Mouse (Mus musculus): ENCODE measurements around the gene Snx8. TPM values are rescaled to one million over a fixed set of nuclear protein-coding genes. Genes with fewer than 3 reads are reported as not detected.
A peak's percentile ranks its signal among the peaks of the same experiment; 100 is the strongest.

Gene Snx8
- polyA plus RNA-seq, 1 experiment from 2014 or later: 18.8 TPM

DNA sequence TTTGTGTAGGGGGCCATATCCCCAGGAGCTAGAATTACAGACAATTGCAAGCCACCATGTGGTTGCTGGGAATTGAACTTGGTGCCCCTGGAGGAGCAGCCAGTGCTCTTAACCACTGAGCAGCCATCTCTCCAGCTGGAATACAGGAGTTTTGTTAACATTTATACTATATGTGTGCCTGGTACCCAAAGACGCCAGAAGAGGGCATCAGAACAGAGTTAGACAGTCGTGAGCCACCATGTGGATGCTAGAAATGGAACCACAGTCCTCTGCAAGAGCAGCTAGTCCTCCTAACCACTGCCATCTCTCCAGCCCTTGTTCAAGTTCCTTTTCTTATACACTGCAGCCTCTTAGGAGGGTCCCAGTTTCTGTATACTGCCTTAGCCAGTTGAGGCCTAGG lies 55.4 kb downstream of the Snx8 start:
- Histone ChIP-seq H3K27me3 (no peaks in the 10 kb centered on the region), H3K9ac (replicated peaks) (no peak overlapping the region), H3K4me2 (replicated peaks) (no peak overlapping the region), H3K4me1 (peaks cover 18% of the 10 kb centered on the region), H3K9me3 (no peaks in the 10 kb centered on the region), H3K27ac (replicated peaks) (no peak overlapping the region), H3K4me3 (no peak overlapping the region), H3K36me3 (peaks cover 8% of the 10 kb centered on the region; the same call in 1 of the 2 replicates)
- WGBS: 27% methylated on average over 2 of the region's 2 CpGs
- no peak for ATAC-seq (replicated peaks)

DNA sequence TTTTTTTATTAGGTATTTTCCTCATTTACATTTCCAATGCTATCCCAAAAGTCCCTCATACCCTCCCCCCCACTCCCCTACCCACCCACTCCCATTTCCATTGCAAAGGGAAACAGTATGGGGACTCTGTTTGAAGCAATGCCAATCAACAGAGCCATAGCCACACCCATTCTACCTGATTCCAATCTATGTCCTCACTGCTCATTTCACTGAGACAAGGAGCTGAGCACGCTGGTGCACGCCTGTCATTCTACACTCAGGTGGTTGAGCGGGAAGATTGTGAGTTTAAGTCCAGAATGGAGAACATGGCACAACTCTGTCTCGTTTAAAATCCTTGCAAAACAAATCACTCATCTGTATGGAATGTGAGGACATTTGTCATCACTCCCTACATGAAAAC lies 56.5 kb downstream of the Snx8 start:
- peaks cover 16% of the 10 kb centered on the region for H3K36me3 ChIP-seq
- H3K4me3 ChIP-seq: no peak overlapping the region
- WGBS: 62% methylated on average over 4 of the region's 4 CpGs
- peaks cover 18% of the 10 kb centered on the region for H3K4me1 ChIP-seq
- no peak for ATAC-seq (replicated peaks)
- no peak overlapping the region for H3K4me2 ChIP-seq (replicated peaks)
- no peak overlapping the region for H3K9ac ChIP-seq (replicated peaks)
- no peaks in the 10 kb centered on the region for H3K27me3 ChIP-seq
- H3K27ac ChIP-seq (replicated peaks): no peak overlapping the region
- H3K9me3 ChIP-seq: no peaks in the 10 kb centered on the region

DNA sequence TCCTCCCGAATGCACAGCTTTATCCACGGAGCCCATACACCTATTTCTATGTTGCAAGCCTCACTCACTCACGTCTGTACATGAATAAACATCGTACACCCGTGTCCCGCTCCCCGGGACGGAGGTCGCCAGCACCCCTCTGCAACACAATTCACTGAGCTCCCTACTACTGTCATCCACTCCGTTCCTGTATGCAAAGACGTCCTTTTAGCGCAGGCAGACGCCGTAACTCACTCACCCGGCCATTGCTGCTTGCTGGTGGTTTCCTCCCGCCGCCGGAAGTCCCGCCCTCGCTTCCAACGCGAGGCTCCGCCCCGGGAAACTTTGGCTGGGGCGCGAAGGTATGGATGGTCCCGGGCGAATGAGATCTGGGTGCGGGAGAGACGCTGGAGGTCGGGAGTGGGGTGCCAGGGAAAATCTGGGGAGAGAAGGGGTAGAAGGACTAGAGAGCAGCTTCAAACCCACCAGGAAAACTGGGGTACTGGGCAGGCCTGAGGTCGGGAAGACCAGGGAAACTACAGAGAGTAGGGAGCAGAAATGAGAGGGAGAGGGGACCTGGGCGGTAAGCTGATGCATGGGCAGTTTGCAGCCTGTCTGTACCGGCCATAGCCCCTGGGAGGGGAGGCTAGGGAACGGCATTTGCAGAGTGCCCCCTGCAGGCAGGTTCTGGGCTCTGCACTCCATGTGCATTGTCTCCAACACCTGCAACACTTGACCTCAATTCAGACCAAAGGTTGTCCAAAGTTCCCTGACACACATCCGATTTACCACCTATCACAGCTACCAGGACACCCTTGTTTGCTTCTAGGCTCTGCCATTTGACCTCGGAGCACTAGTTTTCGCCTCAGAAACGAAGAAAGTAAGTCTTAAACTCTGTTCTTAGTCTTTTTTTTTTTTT lies 57.2 kb downstream of the Snx8 start, which contains the start of gene Mrm2:
Mrm2 (minus strand) TSS at position 284 of the 898 bp plus-strand sequence.
- peak within 1 kb of the TSS; percentile 75 for H3K4me2 ChIP-seq (replicated peaks)
- H3K9ac ChIP-seq (replicated peaks): peak within 1 kb of the TSS; percentile 73
- no peaks in the 10 kb centered on the region for H3K27me3 ChIP-seq
- peak within 1 kb of the TSS; percentile 67 for H3K4me3 ChIP-seq
- no peaks in the 10 kb centered on the region for H3K9me3 ChIP-seq
- ATAC-seq (replicated peaks): peak; percentile 84
- H3K27ac ChIP-seq (replicated peaks): peak within 1 kb of the TSS; percentile 83
- H3K4me1 ChIP-seq: peaks cover 18% of the 10 kb centered on the region
- WGBS: under 1% methylated on average over 39 of the region's 39 CpGs
- H3K36me3 ChIP-seq: peaks cover 18% of the 10 kb centered on the region

DNA sequence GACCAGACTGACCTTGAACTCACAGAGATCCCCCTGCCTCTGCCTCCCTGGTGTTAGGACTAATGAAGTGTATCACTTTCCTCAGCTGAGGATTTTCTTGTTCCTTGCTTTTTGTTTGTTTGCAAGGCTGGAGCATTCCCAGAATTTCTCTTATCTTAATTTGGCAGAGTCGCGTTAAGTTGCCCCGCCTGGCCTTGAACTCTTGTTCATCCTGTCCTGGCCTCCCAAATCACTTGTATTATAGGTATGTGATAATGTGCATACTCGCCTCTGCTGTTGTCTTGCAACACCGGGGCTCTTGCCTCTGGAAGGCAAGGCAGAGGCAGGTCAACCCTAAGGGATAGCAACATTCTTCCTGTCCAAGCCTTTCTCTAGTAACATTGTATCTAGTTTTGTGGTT lies 65.0 kb downstream of the Snx8 start:
- no peak for ATAC-seq (replicated peaks)
- Histone ChIP-seq H3K4me2 (replicated peaks) (no peak overlapping the region), H3K27me3 (no peaks in the 10 kb centered on the region), H3K36me3 (peaks cover 14% of the 10 kb centered on the region), H3K27ac (replicated peaks) (no peak overlapping the region), H3K9ac (replicated peaks) (no peak overlapping the region), H3K9me3 (no peaks in the 10 kb centered on the region), H3K4me1 (peaks cover 18% of the 10 kb centered on the region), H3K4me3 (no peak overlapping the region)
- WGBS: 96% methylated on average over 5 of the region's 5 CpGs

DNA sequence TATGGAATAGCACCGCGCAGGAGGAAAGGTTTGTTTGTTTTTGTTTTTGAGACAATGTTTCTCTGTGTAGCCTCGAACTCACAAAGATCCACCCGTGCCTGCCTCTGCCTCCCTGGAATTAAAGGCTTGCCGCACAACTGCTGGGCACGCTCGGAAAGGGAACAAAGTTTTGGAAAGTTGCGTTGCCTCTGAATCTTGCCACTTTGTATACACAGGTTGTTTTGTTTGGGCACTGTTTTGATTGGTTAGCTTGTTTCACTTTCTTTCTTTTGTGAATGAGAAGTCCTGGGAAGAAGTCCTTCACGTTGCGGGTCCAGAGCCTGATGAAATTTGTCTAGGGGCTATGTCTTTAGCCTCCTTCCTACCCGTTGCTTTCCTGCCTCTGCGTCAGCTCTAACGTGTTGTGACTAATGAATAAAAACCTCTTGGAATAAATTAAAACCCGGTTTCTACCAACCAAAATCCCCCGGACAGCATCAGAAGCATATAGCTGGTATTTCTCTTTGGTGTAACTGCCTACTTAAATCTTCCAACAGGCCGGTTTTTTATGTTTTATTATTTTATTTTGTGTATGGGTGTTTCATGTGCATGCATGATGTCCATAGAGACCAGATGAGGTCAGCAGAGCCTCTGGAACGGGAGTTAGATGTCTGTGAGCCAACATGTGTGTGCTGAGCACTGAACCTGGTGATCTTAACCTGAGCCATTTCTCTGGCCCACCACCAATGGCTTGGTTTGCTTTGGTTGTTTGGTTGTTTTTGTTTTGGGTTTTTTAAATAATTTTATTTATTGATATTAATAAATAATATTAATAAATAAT lies 67.1 kb downstream of the Snx8 start:
- peak; percentile 15; the same call in 1 of the 2 replicates for ATAC-seq (replicated peaks)
- Histone ChIP-seq H3K4me2 (replicated peaks) (peak overlapping the region; percentile 82), H3K36me3 (no peaks in the 10 kb centered on the region; the same call in 1 of the 2 replicates), H3K4me1 (peaks cover 18% of the 10 kb centered on the region), H3K9me3 (no peaks in the 10 kb centered on the region), H3K27ac (replicated peaks) (peak overlapping the region; percentile 74), H3K9ac (replicated peaks) (peak overlapping the region; percentile 99), H3K4me3 (peak overlapping the region; percentile 88), H3K27me3 (no peaks in the 10 kb centered on the region)
- WGBS: under 1% methylated on average over 17 of the region's 17 CpGs

DNA sequence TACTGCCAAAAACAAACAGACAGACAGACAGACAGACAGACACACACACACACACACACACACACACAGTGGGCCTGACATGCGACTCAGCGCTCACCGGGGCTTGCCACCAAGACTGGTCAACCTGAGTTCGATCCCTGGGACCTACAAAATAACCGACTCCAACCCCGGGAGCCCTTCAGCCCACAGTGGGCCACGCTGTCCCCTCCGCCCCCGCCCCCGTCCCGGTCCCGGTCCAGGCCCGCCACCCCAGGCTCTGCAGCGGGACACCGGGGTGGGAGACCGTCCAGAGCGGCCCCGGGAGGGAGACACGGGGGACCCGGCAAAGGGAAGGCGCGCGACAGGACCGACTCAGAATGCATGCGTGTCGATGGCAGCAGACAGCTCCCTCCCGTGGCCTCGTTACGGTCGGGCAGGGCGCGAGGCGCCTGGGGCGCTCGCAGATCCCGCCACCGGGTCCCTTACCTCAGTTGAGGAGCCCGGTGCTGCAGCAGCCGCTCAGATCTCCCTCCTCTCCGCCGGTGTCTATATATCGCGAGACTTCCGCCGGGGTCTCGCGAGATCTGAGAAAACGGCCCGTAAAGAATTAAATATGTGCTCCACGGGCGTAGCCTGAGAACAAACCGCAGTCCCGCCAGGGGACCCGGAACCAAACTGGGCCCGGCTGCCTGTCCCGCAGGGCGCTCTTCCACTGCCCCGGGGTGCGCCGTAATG lies 67.9 kb downstream of the Snx8 start, which contains the start of the genes Mad1l1 and Nudt1:
Mad1l1 (minus strand) TSS at position 511 of the 714 bp plus-strand sequence.
Nudt1 (plus strand) TSS at position 615 of the 714 bp plus-strand sequence.
- Histone ChIP-seq H3K9ac (replicated peaks) (peak within 1 kb of the TSS; percentile 99), H3K36me3 (no peaks in the 10 kb centered on the region), H3K9me3 (no peaks in the 10 kb centered on the region), H3K4me1 (peaks cover 18% of the 10 kb centered on the region), H3K4me3 (peak within 1 kb of the TSS; percentile 88), H3K4me2 (replicated peaks) (peak within 1 kb of the TSS; percentile 82), H3K27me3 (no peaks in the 10 kb centered on the region), H3K27ac (replicated peaks) (peak within 1 kb of the TSS; percentile 74)
- WGBS: under 1% methylated on average over 59 of the region's 60 CpGs
- peak; percentile 95 for ATAC-seq (replicated peaks)

DNA sequence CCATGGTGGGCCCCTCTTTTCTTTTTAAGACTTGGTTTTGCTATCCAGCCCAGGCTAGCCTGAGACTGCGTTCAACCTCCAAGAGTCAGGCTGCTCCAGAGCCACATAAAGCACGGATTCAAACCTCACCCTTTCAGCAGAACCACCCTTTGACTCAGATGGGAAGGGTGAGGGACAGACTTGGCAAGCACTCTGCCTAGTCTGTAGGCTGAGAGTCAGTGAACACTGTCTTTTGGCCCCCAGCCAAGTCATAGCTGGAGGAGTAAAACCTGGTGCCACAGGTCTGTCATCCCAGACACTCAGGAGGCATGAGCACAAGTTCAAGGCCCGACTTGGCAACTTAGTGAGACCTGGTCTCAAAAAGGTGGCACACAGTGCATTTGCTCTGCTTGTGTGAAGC lies 72.3 kb downstream of the Snx8 start:
- no peak for ATAC-seq (replicated peaks)
- H3K27me3 ChIP-seq: no peaks in the 10 kb centered on the region
- WGBS: 73% methylated on average over 3 of the region's 3 CpGs

DNA sequence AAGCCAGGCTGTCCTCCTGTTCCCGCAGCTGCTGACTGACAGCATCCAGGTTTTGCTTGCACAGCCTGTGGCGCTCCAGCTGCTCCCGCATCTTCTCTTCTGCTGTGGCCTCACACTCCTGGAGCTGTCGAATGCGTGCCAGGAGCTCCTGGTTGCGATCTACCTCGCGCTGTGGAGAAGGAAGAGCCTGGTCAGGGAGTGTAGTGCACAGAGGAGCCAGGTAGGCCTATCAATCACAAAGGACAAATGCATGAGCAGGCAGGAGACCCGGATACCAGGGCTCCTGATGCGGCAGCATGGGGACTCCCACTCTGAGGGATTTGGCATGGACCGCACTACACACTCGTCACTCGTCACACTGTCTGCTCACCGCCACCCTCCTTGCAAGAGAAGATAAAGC lies 81.5 kb downstream of the Snx8 start:
- 96% methylated on average over 14 of the region's 14 CpGs for WGBS
- H3K4me2 ChIP-seq (replicated peaks): no peak overlapping the region
- peaks cover 46% of the 10 kb centered on the region for H3K36me3 ChIP-seq
- no peak overlapping the region for H3K9ac ChIP-seq (replicated peaks)
- H3K4me1 ChIP-seq: no peaks in the 10 kb centered on the region
- no peak for ATAC-seq (replicated peaks)
- no peak overlapping the region for H3K4me3 ChIP-seq
- no peak overlapping the region for H3K27ac ChIP-seq (replicated peaks)
- no peaks in the 10 kb centered on the region for H3K27me3 ChIP-seq
- H3K9me3 ChIP-seq: no peaks in the 10 kb centered on the region

More for the DNA sequence above, 72.3 kb downstream of the Snx8 start:
- Histone ChIP-seq H3K9me3 (no peaks in the 10 kb centered on the region), H3K36me3 (peaks cover 17% of the 10 kb centered on the region; the same call in 1 of the 2 replicates), H3K27ac (replicated peaks) (no peak overlapping the region), H3K4me1 (peaks cover 13% of the 10 kb centered on the region), H3K4me2 (replicated peaks) (no peak overlapping the region), H3K9ac (replicated peaks) (no peak overlapping the region), H3K4me3 (no peak overlapping the region)

DNA sequence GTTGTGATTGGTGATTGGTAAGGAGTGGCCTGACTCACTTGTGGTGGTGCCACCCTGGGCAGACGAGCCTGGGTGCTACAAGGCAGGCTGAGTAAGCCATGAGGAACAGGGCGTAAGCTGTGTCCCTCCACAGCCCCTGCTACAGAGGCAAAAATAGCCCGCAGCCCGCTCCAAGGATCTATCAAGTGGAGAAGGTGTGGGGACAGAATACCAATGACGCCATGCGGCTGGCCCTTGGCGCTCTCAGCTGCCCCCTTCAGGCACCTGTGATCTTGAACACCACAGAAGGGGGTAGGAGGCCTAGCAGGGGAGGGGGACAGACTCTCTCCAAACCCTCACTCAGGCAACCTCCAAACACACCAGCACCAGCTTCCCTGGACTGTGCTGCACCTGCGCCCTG lies 83.0 kb downstream of the Snx8 start:
- H3K4me3 ChIP-seq: no peak overlapping the region
- 65% methylated on average over 8 of the region's 8 CpGs for WGBS
- no peak overlapping the region for H3K27ac ChIP-seq (replicated peaks)
- no peaks in the 10 kb centered on the region for H3K27me3 ChIP-seq
- no peak overlapping the region for H3K4me2 ChIP-seq (replicated peaks)
- H3K9me3 ChIP-seq: no peaks in the 10 kb centered on the region
- ATAC-seq (replicated peaks): no peak
- H3K9ac ChIP-seq (replicated peaks): no peak overlapping the region
- no peaks in the 10 kb centered on the region for H3K4me1 ChIP-seq
- peaks cover 53% of the 10 kb centered on the region for H3K36me3 ChIP-seq

DNA sequence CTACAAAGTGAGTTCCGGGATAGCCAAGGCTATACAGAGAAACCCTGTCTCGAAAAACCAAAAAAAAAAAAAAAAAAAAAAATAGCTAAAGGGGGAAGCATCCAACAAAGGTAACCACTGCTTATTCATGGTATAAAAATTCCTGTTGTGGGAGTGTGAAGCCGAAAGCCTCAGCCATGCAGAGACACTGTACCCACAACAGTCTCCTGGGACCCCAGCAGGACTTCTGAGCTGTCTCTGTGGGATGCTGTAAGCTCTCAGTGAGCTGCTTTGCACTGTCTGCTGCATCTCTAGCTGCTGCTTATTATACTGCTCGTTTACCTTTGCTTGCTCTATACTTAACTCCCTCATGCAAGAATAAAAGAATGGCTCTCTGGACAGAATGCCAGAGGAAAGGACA lies 90.8 kb downstream of the Snx8 start:
- no peak for ATAC-seq (replicated peaks)
- Histone ChIP-seq H3K27me3 (no peaks in the 10 kb centered on the region), H3K9me3 (no peaks in the 10 kb centered on the region), H3K4me2 (replicated peaks) (no peak overlapping the region), H3K27ac (replicated peaks) (no peak overlapping the region), H3K36me3 (peaks cover 46% of the 10 kb centered on the region), H3K4me1 (no peaks in the 10 kb centered on the region), H3K9ac (replicated peaks) (no peak overlapping the region), H3K4me3 (no peak overlapping the region)
- 73% methylated on average over 4 of the region's 4 CpGs for WGBS

DNA sequence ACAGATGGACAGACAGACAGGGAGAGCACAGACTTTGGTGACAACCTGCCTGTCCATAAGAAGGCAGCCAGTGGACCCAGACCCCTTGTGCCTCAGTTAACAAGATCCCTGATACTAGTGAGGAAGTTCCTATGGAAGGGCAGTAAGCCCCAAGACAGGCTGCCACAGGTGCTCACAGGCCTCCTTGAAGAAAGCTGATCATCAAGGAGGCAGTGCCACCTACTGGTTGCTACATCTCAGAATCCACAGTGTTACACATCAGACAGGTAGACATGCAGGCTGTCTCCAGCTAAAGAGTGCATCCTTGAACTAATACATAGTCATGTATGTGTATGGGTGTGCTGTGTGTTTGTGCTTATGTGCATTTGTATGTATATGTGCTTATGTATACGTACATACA lies 96.9 kb downstream of the Snx8 start:
- H3K36me3 ChIP-seq: 0 out of 2 replicates have a peak, but pooled peaks cover 20% of the 10 kb centered on the region
- H3K9me3 ChIP-seq: no peaks in the 10 kb centered on the region
- H3K27ac ChIP-seq (replicated peaks): no peak overlapping the region
- H3K27me3 ChIP-seq: no peaks in the 10 kb centered on the region
- no peaks in the 10 kb centered on the region for H3K4me1 ChIP-seq
- no peak overlapping the region for H3K4me3 ChIP-seq
- no peak overlapping the region for H3K9ac ChIP-seq (replicated peaks)
- ATAC-seq (replicated peaks): peak; percentile 51; the same call in 1 of the 2 replicates
- 88% methylated on average over 1 of the region's 1 CpGs for WGBS
- H3K4me2 ChIP-seq (replicated peaks): no peak overlapping the region
